Mouse (Mus musculus) limb, embryonic 14.5 days (tissue): ENCODE results near the gene C1qtnf2. TPM values are rescaled to one million over a fixed set of nuclear protein-coding genes. Genes with fewer than 3 reads are reported as not detected.

ENCODE experiments used
- ATAC-seq: fragments of 200-750 bp; cut with Nextera tagmentation; 2 replicates; pipeline ENCODE4 v1.8.0; 2017; ENCODE audit warnings: low read depth, moderate number of reproducible peaks, moderate TSS enrichment; ENCODE audit not compliant: low FRiP score
- DNase-seq: peaks from one replicate; pipeline ENCODE4 v3.0.0-alpha.2; 2015; ENCODE audit warnings: low spot score
- H3K27ac ChIP-seq: fragments of 300-500 bp; sonication (generic); replicated peaks from 2 replicates; pipeline ENCODE4 v1.5.1; 2014; ENCODE audit warnings: low read depth, mild to moderate bottlenecking, low read length, moderate library complexity, mixed read lengths
- H3K27me3 ChIP-seq: fragments of 300-500 bp; sonication (generic); 2 replicates; pipeline ENCODE4 v1.6.1; 2014; ENCODE audit warnings: low read length, mixed read lengths; ENCODE audit not compliant: control insufficient read depth, insufficient read depth
- H3K36me3 ChIP-seq: fragments of 300-500 bp; sonication (generic); 2 replicates; pipeline ENCODE4 v1.6.1; 2014; ENCODE audit warnings: mild to moderate bottlenecking, low read length, moderate library complexity, mixed read lengths; ENCODE audit not compliant: control insufficient read depth, insufficient read depth
- H3K4me1 ChIP-seq: fragments of 300-500 bp; sonication (generic); 2 replicates; pipeline ENCODE4 v1.6.1; 2014; ENCODE audit warnings: antibody characterized with exemption, low read length, mixed read lengths; ENCODE audit not compliant: control insufficient read depth, insufficient read depth
- H3K4me2 ChIP-seq: fragments of 300-500 bp; sonication (generic); replicated peaks from 2 replicates; pipeline ENCODE4 v1.6.1; 2014; ENCODE audit warnings: low read depth, mild to moderate bottlenecking, low read length, moderate library complexity; ENCODE audit not compliant: severe bottlenecking
- H3K4me3 ChIP-seq: fragments of 300-500 bp; sonication (generic); replicated peaks from 2 replicates; pipeline ENCODE4 v1.5.1; 2014; ENCODE audit warnings: low read length
- H3K9ac ChIP-seq: fragments of 300-500 bp; sonication (generic); 2 replicates; pipeline ENCODE4 v1.6.1; 2014; ENCODE audit warnings: mild to moderate bottlenecking, low read depth, low read length, moderate library complexity; ENCODE audit not compliant: severe bottlenecking
- H3K9me3 ChIP-seq: fragments of 300-500 bp; sonication (generic); 2 replicates; pipeline ENCODE4 v1.6.1; 2016; ENCODE audit warnings: low read length; ENCODE audit not compliant: control insufficient read depth
- POLR2A ChIP-seq: fragments of 200-500 bp; IDR thresholded peaks from 2 replicates; pipeline ENCODE4 v1.8.0; 2012; ENCODE audit warnings: inconsistent platforms, mild to moderate bottlenecking, moderate library complexity, borderline replicate concordance; ENCODE audit not compliant: insufficient read depth, insufficient read length; ENCODE audit errors: extremely low read depth
- whole genome bisulfite sequencing: fragments of 180-500 bp; shearing (Covaris S2); extraction: QIAGEN DNeasy Blood & Tissue Kit; methylation state at CpG from one replicate; pipeline ENCODE4 v1.1.7; 2014; 5-methylcytosine and 5-hydroxymethylcytosine counted together
- polyA plus RNA-seq, 2 experiments: library from polyadenylated mRNA; depleted of rRNA in 1 of 2; stranded (reverse) in 1 of 2; unstranded in 1 of 2; fragments of >200 nt; fragmentation: Nextera tagmentation in 1 of 2; extraction: Ambion mirVana in 1 of 2; gene quantifications; 2 replicates each; pipeline versions ENCODE4 v1.2.1 to v1.2.3; 2012 to 2014

The C1qtnf2 gene
- polyA plus RNA-seq, 2 experiments = 32.7 to 46.1 TPM

- Histone ChIP-seq H3K4me3 (no peak overlapping the region), H3K4me1 (peaks cover 56% of the 10 kb centered on the region)
These were observed 9.2 kb downstream of the C1qtnf2 start for GRCm38 (mm10) chr11:43483122-43483792.

GRCm38 (mm10) chr11:43484057-43484456 is 10.0 kb downstream of the C1qtnf2 start:
- H3K4me1 ChIP-seq = peaks cover 53% of the 10 kb centered on the region
- no peak overlapping the region for H3K4me2 ChIP-seq
- H3K9me3 ChIP-seq = no peaks in the 10 kb centered on the region
- 76% methylated on average over 4 of the region's 4 CpGs for WGBS
- DNase-seq (no peak), ATAC-seq (no peak)
- TF ChIP-seq POLR2A = no peak
- no peak overlapping the region for H3K4me3 ChIP-seq
- peak overlapping the region; percentile 83; the same call in 1 of the 2 replicates for H3K27ac ChIP-seq
- H3K9ac ChIP-seq = no peak overlapping the region
- H3K36me3 ChIP-seq = no peaks in the 10 kb centered on the region
- H3K27me3 ChIP-seq = no peaks in the 10 kb centered on the region

More at GRCm38 (mm10) chr11:43483122-43483792, 9.2 kb downstream of the C1qtnf2 start:
- peak overlapping the region; percentile 40; the same call in 1 of the 2 replicates for H3K9ac ChIP-seq
- peak overlapping the region; percentile 83 for H3K27ac ChIP-seq
- H3K9me3 ChIP-seq = no peaks in the 10 kb centered on the region
- ATAC-seq = peak; percentile 62
- H3K4me2 ChIP-seq = no peak overlapping the region
- 20% methylated on average over 6 of the region's 6 CpGs for WGBS
- H3K36me3 ChIP-seq = no peaks in the 10 kb centered on the region
- no peak for TF ChIP-seq POLR2A
- peak; percentile 62 for DNase-seq
- no peaks in the 10 kb centered on the region for H3K27me3 ChIP-seq

GRCm38 (mm10) chr11:43484652-43485051 is 10.6 kb downstream of the C1qtnf2 start:
- ATAC-seq (no peak), DNase-seq (no peak)
- 35% methylated on average over 11 of the region's 11 CpGs for WGBS
- no peak overlapping the region for H3K27ac ChIP-seq
- H3K4me2 ChIP-seq = no peak overlapping the region
- no peak overlapping the region for H3K4me3 ChIP-seq
- no peaks in the 10 kb centered on the region for H3K36me3 ChIP-seq
- TF ChIP-seq POLR2A = no peak
- H3K4me1 ChIP-seq = peaks cover 48% of the 10 kb centered on the region
- no peaks in the 10 kb centered on the region for H3K27me3 ChIP-seq
- no peaks in the 10 kb centered on the region for H3K9me3 ChIP-seq
- no peak overlapping the region for H3K9ac ChIP-seq

- Histone ChIP-seq H3K36me3 (no peaks in the 10 kb centered on the region), H3K9ac (no peak overlapping the region), H3K4me3 (no peak overlapping the region), H3K9me3 (no peaks in the 10 kb centered on the region), H3K27me3 (no peaks in the 10 kb centered on the region), H3K4me2 (no peak overlapping the region), H3K4me1 (peaks cover 36% of the 10 kb centered on the region), H3K27ac (no peak overlapping the region)
- WGBS = 88% methylated on average over 9 of the region's 9 CpGs
- DNase-seq (no peak), ATAC-seq (no peak)
- no peak for TF ChIP-seq POLR2A
These were observed 11.8 kb downstream of the C1qtnf2 start for GRCm38 (mm10) chr11:43485855-43486254.

DNA sequence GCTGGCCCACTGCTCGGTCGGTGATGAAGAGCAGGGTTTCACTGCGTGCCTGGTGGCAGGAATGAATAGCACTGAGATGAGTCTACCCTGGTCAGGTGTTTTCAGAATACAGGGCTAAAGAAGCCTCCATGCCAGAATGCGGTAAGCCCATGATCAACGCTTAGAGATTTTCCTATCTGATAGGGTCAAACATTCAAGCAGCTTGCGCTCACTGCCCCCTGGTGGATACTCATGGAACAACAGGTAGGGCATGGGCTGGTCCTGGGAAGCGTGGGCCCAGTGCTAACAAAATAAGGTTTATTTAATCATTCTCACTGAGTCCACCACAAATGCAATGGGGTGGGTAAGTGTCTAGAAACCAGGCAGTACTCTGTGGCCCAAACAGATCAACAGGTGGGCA is 18.6 kb downstream of the C1qtnf2 start:
- DNase-seq = peak; percentile 79
- WGBS = 29% methylated on average over 7 of the region's 7 CpGs
- Histone ChIP-seq H3K9me3 (no peaks in the 10 kb centered on the region), H3K4me2 (no peak overlapping the region), H3K4me1 (no peaks in the 10 kb centered on the region), H3K36me3 (no peaks in the 10 kb centered on the region), H3K27me3 (no peaks in the 10 kb centered on the region), H3K27ac (no peak overlapping the region), H3K4me3 (no peak overlapping the region), H3K9ac (no peak overlapping the region)
- peak; percentile 38; the same call in 1 of the 2 replicates for ATAC-seq
- TF ChIP-seq POLR2A = no peak
